Mouse (Mus musculus): ENCODE data around the gene Cd47. TPM values are rescaled to one million over a fixed set of nuclear protein-coding genes. Genes with fewer than 3 reads are reported as not detected.

Gene Cd47
- polyA plus RNA-seq, 1 experiment from 2014 or later = 93.0 TPM

DNA sequence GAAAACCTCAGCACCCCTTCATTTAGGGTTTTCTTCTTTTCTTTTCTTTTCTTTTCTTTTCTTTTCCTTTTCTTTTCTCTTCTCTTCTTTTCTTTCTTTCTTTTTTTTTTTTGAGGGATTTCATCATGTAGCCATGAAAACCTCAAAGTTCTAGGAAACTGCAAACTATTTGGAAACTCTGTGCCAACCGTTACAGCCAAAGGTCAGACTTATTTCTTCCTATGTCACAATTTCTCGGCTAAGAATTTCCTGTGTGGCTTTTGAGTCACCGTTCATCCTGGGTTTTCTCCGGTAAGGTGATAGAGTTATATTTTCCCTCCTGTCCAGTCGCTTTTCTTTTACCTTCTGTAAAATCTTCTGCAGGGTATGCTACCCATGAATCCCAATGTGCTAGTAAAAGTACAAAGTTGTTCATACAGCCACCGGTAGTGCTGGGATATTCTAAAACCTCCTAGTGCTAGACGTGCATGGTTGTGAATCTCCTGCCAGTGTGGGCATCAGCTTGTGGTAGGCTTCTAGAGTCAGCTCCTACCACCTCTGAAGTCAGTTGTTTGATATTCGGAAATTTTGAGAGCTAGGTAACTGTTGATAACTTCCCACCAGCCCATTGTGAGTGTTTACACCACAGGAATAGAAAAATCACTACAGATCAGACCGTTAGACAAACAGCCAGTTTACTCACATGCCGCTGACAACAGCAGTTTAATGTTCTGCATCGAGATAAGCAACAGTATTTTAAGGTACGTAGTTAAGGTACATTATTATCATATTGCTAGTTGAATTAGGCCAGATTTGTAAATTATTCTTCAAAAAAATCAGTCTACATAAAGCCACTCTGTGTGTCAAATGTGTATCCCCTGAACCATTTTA, 29.8 kb upstream of the Cd47 start:
- WGBS = 76% methylated on average over 12 of the region's 12 CpGs
- no peak overlapping the region for H3K9ac ChIP-seq (ENCODE audit: low read length)
- H3K27ac ChIP-seq (ENCODE audit: low read length) = no peak overlapping the region
- no peaks in the 10 kb centered on the region for H3K27me3 ChIP-seq (ENCODE audit: control insufficient read depth, insufficient read depth, low read length)
- H3K4me3 ChIP-seq (ENCODE audit: low read length) = no peak overlapping the region
- H3K4me2 ChIP-seq (ENCODE audit: low read depth, low read length) = no peak overlapping the region
- H3K4me1 ChIP-seq (ENCODE audit: control insufficient read depth, insufficient read depth, low read length) = peaks cover 3% of the 10 kb centered on the region; the same call in 1 of the 2 replicates
- H3K9me3 ChIP-seq (replicated peaks; ENCODE audit: control insufficient read depth, low read length) = no peaks in the 10 kb centered on the region
- no peaks in the 10 kb centered on the region for H3K36me3 ChIP-seq (ENCODE audit: control insufficient read depth, insufficient read depth)
- ATAC-seq (replicated peaks; ENCODE audit: extremely low read depth, insufficient read depth, low FRiP score) = no peak

DNA sequence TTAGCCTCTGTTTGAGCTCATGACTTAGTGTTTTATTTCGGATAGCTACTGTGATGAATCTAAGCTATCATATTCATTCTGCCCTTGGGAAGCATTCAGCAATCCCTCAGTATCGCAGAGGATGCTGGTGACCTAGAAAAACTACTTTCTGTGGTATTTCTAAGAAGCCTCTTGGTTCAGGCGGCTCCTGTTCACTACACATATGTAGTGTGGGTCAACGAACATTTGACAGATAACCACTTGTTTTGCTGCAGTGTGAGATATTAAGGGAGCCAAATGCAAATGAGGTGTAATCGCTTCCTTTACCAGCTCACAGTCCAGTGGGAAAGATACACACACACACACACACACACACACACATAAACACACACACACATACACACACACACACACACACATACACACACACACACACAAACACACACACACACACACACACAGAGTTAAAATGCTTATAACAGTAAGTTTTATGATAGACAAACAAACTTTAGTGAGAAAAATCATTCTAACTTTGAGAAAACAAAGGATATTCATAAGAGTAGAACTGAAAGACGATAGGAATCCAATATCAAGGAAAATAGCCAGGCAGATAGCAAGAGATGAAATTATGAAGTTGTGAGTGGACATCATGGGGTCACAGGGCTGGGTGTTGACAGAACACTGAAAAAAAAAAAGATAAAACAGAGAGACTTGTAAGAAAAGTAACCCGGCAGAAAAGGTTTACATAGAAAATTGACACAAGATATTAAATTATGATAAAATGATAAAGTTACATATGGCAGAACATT, 28.5 kb upstream of the Cd47 start:
- H3K4me3 ChIP-seq (ENCODE audit: low read length) = no peak overlapping the region
- H3K4me1 ChIP-seq (ENCODE audit: control insufficient read depth, insufficient read depth, low read length) = peaks cover 3% of the 10 kb centered on the region; the same call in 1 of the 2 replicates
- H3K9ac ChIP-seq (ENCODE audit: low read length) = no peak overlapping the region
- H3K9me3 ChIP-seq (replicated peaks; ENCODE audit: control insufficient read depth, low read length) = no peaks in the 10 kb centered on the region
- no peak for ATAC-seq (replicated peaks; ENCODE audit: extremely low read depth, insufficient read depth, low FRiP score)
- H3K27ac ChIP-seq (ENCODE audit: low read length) = no peak overlapping the region
- H3K4me2 ChIP-seq (ENCODE audit: low read depth, low read length) = no peak overlapping the region
- no peaks in the 10 kb centered on the region for H3K36me3 ChIP-seq (ENCODE audit: control insufficient read depth, insufficient read depth)
- WGBS = 63% methylated on average over 7 of the region's 7 CpGs
- H3K27me3 ChIP-seq (ENCODE audit: control insufficient read depth, insufficient read depth, low read length) = no peaks in the 10 kb centered on the region

DNA sequence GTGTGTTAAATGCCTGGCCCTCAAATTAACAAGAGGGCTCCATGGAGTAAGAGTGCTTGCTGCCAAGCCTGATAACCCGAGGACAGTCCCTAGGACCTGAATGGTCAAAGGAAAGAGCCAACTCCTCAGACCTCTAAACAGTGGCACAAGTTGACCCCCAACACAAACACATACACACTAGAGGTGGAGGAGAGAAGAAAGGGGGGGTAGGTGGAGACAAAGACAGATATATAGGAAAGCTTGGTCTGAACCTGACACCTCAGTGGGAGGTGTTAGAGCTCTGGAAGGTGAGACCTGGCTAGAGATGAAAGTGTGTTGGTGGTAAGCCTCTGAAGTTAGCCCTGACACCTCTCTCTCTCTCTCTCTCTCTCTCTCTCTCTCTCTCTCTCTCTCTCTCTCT, 27.8 kb upstream of the Cd47 start:
- Histone ChIP-seq H3K9me3 (replicated peaks; ENCODE audit: control insufficient read depth, low read length) (no peaks in the 10 kb centered on the region), H3K4me1 (ENCODE audit: control insufficient read depth, insufficient read depth, low read length) (peaks cover 3% of the 10 kb centered on the region; the same call in 1 of the 2 replicates), H3K9ac (ENCODE audit: low read length) (no peak overlapping the region), H3K27me3 (ENCODE audit: control insufficient read depth, insufficient read depth, low read length) (no peaks in the 10 kb centered on the region), H3K36me3 (ENCODE audit: control insufficient read depth, insufficient read depth) (no peaks in the 10 kb centered on the region), H3K4me3 (ENCODE audit: low read length) (no peak overlapping the region), H3K4me2 (ENCODE audit: low read depth, low read length) (no peak overlapping the region), H3K27ac (ENCODE audit: low read length) (no peak overlapping the region)
- 34% methylated on average over 1 of the region's 1 CpGs for WGBS
- ATAC-seq (replicated peaks; ENCODE audit: extremely low read depth, insufficient read depth, low FRiP score) = no peak

DNA sequence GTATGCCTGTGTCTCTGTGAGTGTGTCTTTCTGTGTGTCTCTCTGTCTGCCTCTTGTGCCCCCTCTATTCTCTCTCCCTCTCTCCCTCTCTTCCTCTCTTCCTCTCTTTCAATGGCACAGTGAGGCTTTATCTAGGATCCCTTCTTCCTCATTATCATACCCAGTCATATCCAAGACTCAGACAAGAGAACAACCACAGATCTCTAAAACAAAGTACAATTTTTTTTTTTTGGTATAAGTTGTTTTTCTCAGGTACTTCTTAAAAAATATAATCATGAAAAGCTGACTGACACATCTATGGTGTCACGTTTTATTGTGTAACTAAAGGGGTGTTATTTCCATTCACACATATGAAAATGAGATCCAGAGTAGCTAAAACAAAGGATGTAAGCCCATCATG, 27.3 kb upstream of the Cd47 start:
- ATAC-seq (replicated peaks; ENCODE audit: extremely low read depth, insufficient read depth, low FRiP score) = no peak
- WGBS = 85% methylated on average over 1 of the region's 1 CpGs
- Histone ChIP-seq H3K4me1 (ENCODE audit: control insufficient read depth, insufficient read depth, low read length) (peaks cover 3% of the 10 kb centered on the region; the same call in 1 of the 2 replicates), H3K9me3 (replicated peaks; ENCODE audit: control insufficient read depth, low read length) (no peaks in the 10 kb centered on the region), H3K27me3 (ENCODE audit: control insufficient read depth, insufficient read depth, low read length) (no peaks in the 10 kb centered on the region), H3K4me3 (ENCODE audit: low read length) (no peak overlapping the region), H3K36me3 (ENCODE audit: control insufficient read depth, insufficient read depth) (no peaks in the 10 kb centered on the region), H3K4me2 (ENCODE audit: low read depth, low read length) (no peak overlapping the region), H3K9ac (ENCODE audit: low read length) (no peak overlapping the region), H3K27ac (ENCODE audit: low read length) (no peak overlapping the region)

DNA sequence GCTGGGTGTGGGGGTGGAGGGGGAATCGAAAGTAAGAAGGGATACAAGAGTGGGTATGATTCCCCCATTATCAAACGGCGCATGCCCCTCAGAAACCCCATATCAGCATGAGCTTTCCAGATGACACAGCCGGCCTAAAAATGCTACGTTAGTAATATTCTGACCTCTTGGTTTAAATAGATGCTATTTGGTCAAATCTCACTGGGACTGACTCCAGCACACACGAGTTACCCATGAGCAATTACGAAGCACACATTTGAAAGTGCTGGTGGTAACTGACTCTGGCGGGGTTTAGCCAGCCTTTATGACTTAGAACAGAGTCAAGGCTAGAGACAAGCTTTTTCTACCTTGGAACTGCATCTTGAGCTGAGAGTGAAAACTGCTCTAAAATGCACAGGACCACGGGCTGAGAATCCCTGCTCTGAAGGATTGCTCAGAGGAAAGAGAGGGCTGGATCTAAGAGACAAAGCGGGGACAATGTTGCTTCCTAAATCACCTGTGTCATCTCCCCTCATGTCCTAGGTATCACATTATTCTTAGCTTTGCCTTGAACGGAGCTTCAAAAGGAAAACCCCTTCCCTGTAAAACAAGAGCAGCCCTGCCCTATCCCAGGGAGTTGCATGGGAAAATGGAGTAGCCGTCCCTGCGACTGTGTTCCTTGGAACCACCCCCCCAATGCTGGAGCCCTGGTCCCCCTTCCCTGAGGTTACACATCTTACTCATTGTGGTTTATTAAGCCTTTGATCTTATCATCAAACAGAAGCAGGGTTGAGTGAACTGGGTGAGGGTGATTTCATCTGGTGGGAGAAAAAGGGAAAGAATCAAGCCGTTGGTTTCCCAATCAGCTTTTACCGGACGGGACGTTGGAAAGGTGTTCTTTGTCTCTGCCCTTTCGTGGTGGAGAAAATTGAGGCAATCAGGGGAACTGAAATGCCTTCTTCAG, 26.0 kb upstream of the Cd47 start:
- WGBS = 79% methylated on average over 18 of the region's 18 CpGs
- Histone ChIP-seq H3K4me3 (ENCODE audit: low read length) (no peak overlapping the region), H3K9me3 (replicated peaks; ENCODE audit: control insufficient read depth, low read length) (no peaks in the 10 kb centered on the region), H3K27ac (ENCODE audit: low read length) (peak overlapping the region; percentile 46; the same call in 1 of the 2 replicates), H3K27me3 (ENCODE audit: control insufficient read depth, insufficient read depth, low read length) (no peaks in the 10 kb centered on the region), H3K36me3 (ENCODE audit: control insufficient read depth, insufficient read depth) (no peaks in the 10 kb centered on the region), H3K9ac (ENCODE audit: low read length) (no peak overlapping the region), H3K4me1 (ENCODE audit: control insufficient read depth, insufficient read depth, low read length) (peaks cover 3% of the 10 kb centered on the region; the same call in 1 of the 2 replicates), H3K4me2 (ENCODE audit: low read depth, low read length) (peak overlapping the region; percentile 8; the same call in 1 of the 2 replicates)
- ATAC-seq (replicated peaks; ENCODE audit: extremely low read depth, insufficient read depth, low FRiP score) = no peak

DNA sequence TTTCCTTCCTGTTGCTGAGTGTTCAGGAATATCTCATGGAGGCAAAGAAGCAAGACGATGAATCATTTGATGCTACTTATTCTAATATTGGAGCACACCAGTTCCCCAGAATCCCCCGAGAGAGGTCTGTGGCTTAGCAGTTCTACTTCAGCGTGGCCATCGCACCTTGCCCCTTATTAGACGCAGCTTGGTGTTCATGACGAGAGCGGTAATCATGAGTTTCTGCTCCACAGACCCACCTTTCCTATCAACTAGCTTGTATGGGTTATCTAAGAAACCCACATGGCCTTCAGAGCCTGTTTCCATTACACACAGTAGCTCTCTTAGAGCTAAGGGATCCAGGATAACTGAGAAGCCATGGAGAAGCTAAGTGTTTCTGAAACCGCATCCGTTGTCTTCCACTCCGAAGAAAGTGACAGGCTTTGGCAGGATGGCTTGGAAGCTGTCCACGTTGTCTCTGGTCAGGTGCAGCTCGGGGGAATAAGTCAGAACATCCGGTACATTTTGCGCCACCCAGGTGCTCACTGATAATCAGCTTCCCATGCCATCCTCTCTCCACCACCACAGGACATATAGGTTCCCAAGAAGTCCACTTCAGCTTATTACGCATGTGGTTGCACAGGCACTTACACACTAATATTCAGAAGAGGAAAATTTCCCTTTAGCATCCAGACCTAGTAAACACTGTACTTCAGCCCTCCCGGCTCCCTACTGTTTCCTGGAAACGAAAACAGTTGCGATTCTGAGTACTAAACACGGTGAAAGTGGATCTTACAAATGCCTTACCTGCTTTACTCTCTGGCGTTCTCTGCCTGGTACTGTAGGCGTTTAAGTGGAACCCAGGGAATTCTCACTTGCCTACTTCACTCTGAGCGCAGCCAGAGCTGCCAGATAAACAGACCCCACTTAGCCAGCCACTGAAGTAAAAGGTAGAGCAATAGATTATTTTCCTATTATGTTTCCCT, 25.0 kb upstream of the Cd47 start:
- no peak overlapping the region for H3K27ac ChIP-seq (ENCODE audit: low read length)
- H3K4me1 ChIP-seq (ENCODE audit: control insufficient read depth, insufficient read depth, low read length) = peaks cover 3% of the 10 kb centered on the region; the same call in 1 of the 2 replicates
- H3K27me3 ChIP-seq (ENCODE audit: control insufficient read depth, insufficient read depth, low read length) = no peaks in the 10 kb centered on the region
- H3K36me3 ChIP-seq (ENCODE audit: control insufficient read depth, insufficient read depth) = no peaks in the 10 kb centered on the region
- ATAC-seq (replicated peaks; ENCODE audit: extremely low read depth, insufficient read depth, low FRiP score) = no peak
- H3K9ac ChIP-seq (ENCODE audit: low read length) = no peak overlapping the region
- WGBS = 75% methylated on average over 22 of the region's 22 CpGs
- H3K9me3 ChIP-seq (replicated peaks; ENCODE audit: control insufficient read depth, low read length) = no peaks in the 10 kb centered on the region
- 0 out of 2 replicates have a peak overlapping the region, but pooled peaks have one; percentile 8 for H3K4me2 ChIP-seq (ENCODE audit: low read depth, low read length)
- H3K4me3 ChIP-seq (ENCODE audit: low read length) = no peak overlapping the region

DNA sequence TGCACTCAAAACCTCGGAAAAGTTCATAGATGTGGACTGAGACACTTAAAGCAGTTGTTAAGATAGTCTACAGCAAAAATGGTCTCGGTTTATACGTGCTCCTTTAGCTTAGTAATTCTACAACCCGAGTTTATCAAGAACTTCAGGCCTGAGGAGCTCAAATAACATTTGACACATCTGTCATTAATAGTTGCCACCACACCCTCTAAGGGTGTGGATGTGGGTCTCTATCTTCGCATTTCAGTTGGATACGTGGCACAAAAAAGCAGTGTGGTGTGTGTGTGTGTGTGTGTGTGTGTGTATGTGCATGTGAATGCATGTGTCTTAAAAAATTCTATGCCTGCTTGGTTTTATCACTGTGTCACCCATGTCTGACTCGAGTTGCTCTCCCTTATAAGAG, 23.4 kb upstream of the Cd47 start:
- peaks cover 3% of the 10 kb centered on the region; the same call in 1 of the 2 replicates for H3K4me1 ChIP-seq (ENCODE audit: control insufficient read depth, insufficient read depth, low read length)
- no peaks in the 10 kb centered on the region for H3K36me3 ChIP-seq (ENCODE audit: control insufficient read depth, insufficient read depth)
- no peaks in the 10 kb centered on the region for H3K9me3 ChIP-seq (replicated peaks; ENCODE audit: control insufficient read depth, low read length)
- 70% methylated on average over 7 of the region's 7 CpGs for WGBS
- no peak for ATAC-seq (replicated peaks; ENCODE audit: extremely low read depth, insufficient read depth, low FRiP score)
- H3K9ac ChIP-seq (ENCODE audit: low read length) = no peak overlapping the region
- no peak overlapping the region for H3K27ac ChIP-seq (ENCODE audit: low read length)
- H3K27me3 ChIP-seq (ENCODE audit: control insufficient read depth, insufficient read depth, low read length) = no peaks in the 10 kb centered on the region
- H3K4me2 ChIP-seq (ENCODE audit: low read depth, low read length) = no peak overlapping the region
- H3K4me3 ChIP-seq (ENCODE audit: low read length) = no peak overlapping the region

All from heart, embryonic 16.5 days (tissue).